Mouse (Mus musculus) midbrain, postnatal 0 days (tissue): Measurements from ENCODE around the gene Helz. TPM values are rescaled to one million over a fixed set of nuclear protein-coding genes. Genes with fewer than 3 reads are reported as not detected.
"Not testable (repeated sequence)": the region's sequence is repeated elsewhere in the genome, so short reads cannot be mapped to it uniquely, and the experiment has no call there.

Experiments used
- ATAC-seq: fragments of 200-750 bp; cut with Nextera tagmentation; 2 replicates; pipeline ENCODE4 v1.8.0; 2017; ENCODE audit warnings: moderate number of reproducible peaks, mild to moderate bottlenecking, moderate TSS enrichment, moderate library complexity; ENCODE audit not compliant: low FRiP score
- DNase-seq: peaks from one replicate; pipeline ENCODE4 v3.0.0-alpha.2; 2015; ENCODE audit warnings: low spot score
- H3K27ac ChIP-seq: fragments of 300-500 bp; sonication (generic); 2 replicates; pipeline ENCODE4 v1.5.1; 2014; ENCODE audit warnings: low read depth, mild to moderate bottlenecking, low read length, mixed read lengths
- H3K27me3 ChIP-seq: fragments of 300-500 bp; sonication (generic); 2 replicates; pipeline ENCODE4 v1.6.1; 2014; ENCODE audit warnings: low read length, control low read depth, mixed read lengths; ENCODE audit not compliant: insufficient read depth
- H3K36me3 ChIP-seq: fragments of 300-500 bp; sonication (generic); 2 replicates; pipeline ENCODE4 v1.6.1; 2014; ENCODE audit warnings: low read length, control low read depth, mixed read lengths; ENCODE audit not compliant: insufficient read depth
- H3K4me1 ChIP-seq: fragments of 300-500 bp; sonication (generic); 2 replicates; pipeline ENCODE4 v1.6.1; 2014; ENCODE audit warnings: mild to moderate bottlenecking, control low read depth, antibody characterized with exemption, low read length, mixed read lengths; ENCODE audit not compliant: insufficient read depth
- H3K4me2 ChIP-seq: fragments of 300-500 bp; sonication (generic); 2 replicates; pipeline ENCODE4 v1.6.1; 2014; ENCODE audit warnings: low read depth, mild to moderate bottlenecking, low read length, mixed read lengths; ENCODE audit not compliant: poor library complexity, severe bottlenecking
- H3K4me3 ChIP-seq: fragments of 300-500 bp; sonication (generic); 2 replicates; pipeline ENCODE4 v1.5.1; 2014; ENCODE audit warnings: low read depth, mild to moderate bottlenecking, low read length, moderate library complexity
- H3K9ac ChIP-seq: fragments of 300-500 bp; sonication (generic); replicated peaks from 2 replicates; pipeline ENCODE4 v1.6.1; 2014; ENCODE audit warnings: mild to moderate bottlenecking, low read length, moderate library complexity, mixed read lengths; ENCODE audit not compliant: poor library complexity, severe bottlenecking
- H3K9me3 ChIP-seq: fragments of 300-500 bp; sonication (generic); 2 replicates; pipeline ENCODE4 v1.6.1; 2016; ENCODE audit warnings: low read length, control low read depth
- CTCF ChIP-seq: IDR thresholded peaks from 2 replicates; pipeline ENCODE4 v1.5.1; 2016; ENCODE audit warnings: antibody characterized with exemption, mild to moderate bottlenecking
- WGBS: fragments of 180-500 bp; shearing (Covaris S2); extraction: QIAGEN DNeasy Blood & Tissue Kit; methylation state at CpG from one replicate; pipeline ENCODE4 v1.1.7; 2014; 5-methylcytosine and 5-hydroxymethylcytosine counted together
- polyA plus RNA-seq: library from polyadenylated mRNA; unstranded; fragments of >200 nt; fragmentation: Nextera tagmentation; extraction: Ambion mirVana; gene quantifications from 2 replicates; pipeline ENCODE4 v1.2.1, GENCODE M21; 2015
- total RNA-seq: library from RNA; depleted of rRNA; stranded (reverse); fragments of >200 nt; gene quantifications from 2 replicates; pipeline ENCODE4 v1.2.3, GENCODE M21; 2014

The Helz gene
- total and polyA plus RNA-seq, 2 experiments from 2014 or later = 8.9 to 15.9 TPM

- no peak overlapping the region for H3K4me3 ChIP-seq
- DNase-seq (no peak), ATAC-seq (no peak)
- H3K9ac ChIP-seq = no peak overlapping the region
- no peak overlapping the region for H3K27ac ChIP-seq
- WGBS = 5% methylated on average over 18 of the region's 18 CpGs
- no peak for TF ChIP-seq CTCF
- H3K27me3 ChIP-seq = no peaks in the 10 kb centered on the region
- peak overlapping the region; percentile 36 for H3K4me2 ChIP-seq
- 0 out of 2 replicates have a peak, but pooled peaks cover 6% of the 10 kb centered on the region for H3K4me1 ChIP-seq
- no peaks in the 10 kb centered on the region for H3K9me3 ChIP-seq
- H3K36me3 ChIP-seq = no peaks in the 10 kb centered on the region
Measured at GRCm38 (mm10) chr11:107510362-107511269, 37.1 kb upstream of the Helz start.

DNA sequence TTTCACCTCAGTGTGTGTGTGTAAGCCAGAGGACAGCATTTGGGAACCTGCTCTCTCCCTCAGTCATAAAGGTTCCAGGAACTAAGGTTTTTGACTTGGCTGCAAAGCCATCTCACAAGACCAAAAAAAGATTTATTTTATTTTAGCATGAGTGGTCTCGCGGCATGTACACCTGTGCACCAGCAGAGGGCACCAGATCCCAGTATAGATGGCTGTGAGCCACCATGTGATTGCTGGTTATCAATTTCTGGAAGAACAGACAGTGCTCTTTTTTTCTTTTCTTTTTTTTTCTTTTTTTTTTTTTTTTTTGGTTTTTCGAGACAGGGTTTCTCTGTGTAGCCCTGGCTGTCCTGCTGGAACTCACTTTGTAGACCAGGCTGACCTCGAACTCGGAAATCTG, 35.8 kb upstream of the Helz start:
- DNase-seq = peak; percentile 80
- not testable (repeated sequence) for ATAC-seq, H3K9ac ChIP-seq, H3K4me1 ChIP-seq, H3K27me3 ChIP-seq, H3K9me3 ChIP-seq, H3K36me3 ChIP-seq, H3K4me3 ChIP-seq, H3K27ac ChIP-seq, H3K4me2 ChIP-seq
- TF ChIP-seq CTCF = peak; percentile 93
- 44% methylated on average over 5 of the region's 5 CpGs for WGBS

DNA sequence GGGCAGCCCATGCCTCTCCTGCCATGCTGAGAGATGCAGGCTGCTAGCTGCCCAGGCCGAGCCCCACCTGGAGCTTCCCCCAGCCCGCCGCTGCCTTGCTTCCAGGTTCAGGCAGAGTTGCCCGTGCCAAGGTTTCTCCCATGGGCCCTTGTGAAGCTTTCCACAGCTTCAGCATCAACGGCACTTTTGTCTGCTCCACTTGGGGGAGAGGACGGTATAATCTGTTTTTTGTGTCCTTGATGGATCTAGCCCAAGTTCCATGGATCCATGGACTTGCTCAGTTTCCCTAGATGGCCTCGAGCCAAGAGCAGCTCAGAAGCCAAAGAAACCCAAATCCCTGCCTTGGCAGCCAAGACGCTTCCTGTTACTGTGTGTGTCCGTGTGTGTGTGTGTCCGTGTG, 34.7 kb upstream of the Helz start:
- no peak overlapping the region for H3K4me2 ChIP-seq
- TF ChIP-seq CTCF = no peak
- 0 out of 2 replicates have a peak, but pooled peaks cover 6% of the 10 kb centered on the region for H3K4me1 ChIP-seq
- peak; percentile 64 for DNase-seq
- 53% methylated on average over 10 of the region's 10 CpGs for WGBS
- no peak for ATAC-seq
- no peak overlapping the region for H3K9ac ChIP-seq
- no peak overlapping the region for H3K27ac ChIP-seq
- no peaks in the 10 kb centered on the region for H3K36me3 ChIP-seq
- no peaks in the 10 kb centered on the region for H3K9me3 ChIP-seq
- no peaks in the 10 kb centered on the region for H3K27me3 ChIP-seq
- no peak overlapping the region for H3K4me3 ChIP-seq

DNA sequence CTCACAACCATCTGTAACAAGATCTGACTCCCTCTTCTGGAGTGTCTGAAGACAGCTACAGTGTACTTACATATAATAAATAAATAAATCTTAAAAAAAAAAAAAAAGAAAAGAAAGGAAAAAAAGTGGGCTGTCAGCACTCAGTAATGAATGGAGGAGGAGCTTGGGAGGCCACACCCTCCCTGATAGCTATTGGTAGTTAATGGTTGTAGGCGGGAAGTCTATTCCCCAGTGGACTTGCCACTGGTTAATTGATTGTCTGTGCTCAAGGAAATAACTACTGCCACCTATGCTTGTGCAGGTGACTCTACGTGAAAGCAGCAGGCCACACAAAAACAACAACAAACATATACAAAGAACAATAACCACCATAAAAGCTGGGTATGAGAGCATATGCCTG, 31.3 kb upstream of the Helz start:
- no peak overlapping the region for H3K27ac ChIP-seq
- H3K9me3 ChIP-seq = no peaks in the 10 kb centered on the region
- no peak overlapping the region for H3K9ac ChIP-seq
- no peak for TF ChIP-seq CTCF
- H3K36me3 ChIP-seq = no peaks in the 10 kb centered on the region
- DNase-seq (no peak), ATAC-seq (no peak)
- WGBS = 99% methylated on average over 2 of the region's 2 CpGs
- H3K4me3 ChIP-seq = no peak overlapping the region
- H3K4me2 ChIP-seq = no peak overlapping the region
- no peaks in the 10 kb centered on the region for H3K27me3 ChIP-seq
- no peaks in the 10 kb centered on the region for H3K4me1 ChIP-seq

- Histone ChIP-seq H3K4me3 (no peak overlapping the region), H3K4me1 (no peaks in the 10 kb centered on the region), H3K4me2 (no peak overlapping the region), H3K9me3 (no peaks in the 10 kb centered on the region), H3K27me3 (no peaks in the 10 kb centered on the region), H3K36me3 (no peaks in the 10 kb centered on the region), H3K27ac (no peak overlapping the region), H3K9ac (no peak overlapping the region)
- WGBS = 79% methylated on average over 5 of the region's 5 CpGs
- TF ChIP-seq CTCF = no peak
- DNase-seq (no peak), ATAC-seq (no peak)
Measured at GRCm38 (mm10) chr11:107518645-107519429, 28.9 kb upstream of the Helz start.

DNA sequence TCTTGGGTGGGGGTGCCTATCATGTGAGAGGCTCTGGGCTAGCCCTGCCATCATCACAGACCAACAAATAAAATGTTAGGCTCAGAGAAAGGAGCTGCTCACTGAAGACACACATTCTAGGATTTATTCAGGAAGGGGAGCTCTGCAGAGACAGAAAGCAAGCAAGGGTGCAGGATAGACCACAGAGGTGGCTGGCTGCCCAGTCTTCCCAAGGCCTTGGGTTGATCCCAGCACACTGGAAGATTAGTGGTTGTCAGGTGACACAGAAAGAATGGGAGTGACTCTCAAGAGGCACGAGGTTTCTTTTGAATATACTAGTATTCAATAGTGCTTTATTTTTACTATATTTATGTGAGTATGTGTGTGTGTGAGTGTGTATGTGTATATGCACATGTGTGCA, 26.6 kb upstream of the Helz start:
- TF ChIP-seq CTCF = no peak
- Histone ChIP-seq H3K27ac (no peak overlapping the region), H3K4me2 (no peak overlapping the region), H3K27me3 (no peaks in the 10 kb centered on the region), H3K36me3 (no peaks in the 10 kb centered on the region), H3K9me3 (no peaks in the 10 kb centered on the region), H3K4me3 (no peak overlapping the region), H3K4me1 (no peaks in the 10 kb centered on the region), H3K9ac (no peak overlapping the region)
- DNase-seq = no peak
- ATAC-seq = no peak
- 59% methylated on average over 1 of the region's 1 CpGs for WGBS
